Mouse (Mus musculus): ENCODE measurements at regions not wholly inside any gene's neighbourhood (a gene's known extent, or its start where the extent isn't known, plus 50 kb on each side); places are given as distances from the start of the nearest gene placed in this dataset.
A peak's percentile ranks its signal among the peaks of the same experiment; 100 is the strongest.

DNA sequence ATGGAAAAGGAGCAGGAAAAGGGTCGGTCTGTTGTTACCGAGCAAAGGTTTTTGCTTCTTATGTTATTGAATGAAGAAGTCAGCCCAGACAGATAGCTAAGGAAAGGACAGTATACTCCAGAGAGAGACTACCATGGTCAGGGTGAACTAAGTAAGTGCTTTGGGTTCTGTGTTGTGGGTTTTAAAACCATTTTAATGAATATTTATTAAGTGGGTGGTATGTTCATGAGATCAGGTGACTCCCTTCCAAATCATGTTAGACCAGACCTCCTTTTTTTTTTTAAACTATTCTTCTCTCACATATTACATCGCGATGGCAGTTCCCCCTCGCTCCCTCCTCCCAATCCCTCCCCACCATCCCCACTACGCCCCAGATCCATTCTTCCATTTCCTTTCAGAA lies 67.3 kb upstream of the Bach2 start:
- Histone ChIP-seq H3K9me3 (ENCODE audit: control insufficient read depth, low read length) (no peaks in the 10 kb centered on the region), H3K9ac (replicated peaks; ENCODE audit: low read depth, low read length) (no peak overlapping the region), H3K36me3 (ENCODE audit: control insufficient read depth, insufficient read depth, low read length) (no peaks in the 10 kb centered on the region), H3K4me1 (ENCODE audit: control insufficient read depth, insufficient read depth, low read length) (no peaks in the 10 kb centered on the region), H3K4me3 (ENCODE audit: low read depth, low read length) (no peak overlapping the region), H3K27me3 (ENCODE audit: control insufficient read depth, insufficient read depth, low read length) (no peaks in the 10 kb centered on the region), H3K4me2 (ENCODE audit: low read depth, low read length) (no peak overlapping the region), H3K27ac (ENCODE audit: low read depth, low read length) (no peak overlapping the region)
- ATAC-seq (ENCODE audit: low read depth): no peak
- WGBS: 95% methylated on average over 6 of the region's 6 CpGs

DNA sequence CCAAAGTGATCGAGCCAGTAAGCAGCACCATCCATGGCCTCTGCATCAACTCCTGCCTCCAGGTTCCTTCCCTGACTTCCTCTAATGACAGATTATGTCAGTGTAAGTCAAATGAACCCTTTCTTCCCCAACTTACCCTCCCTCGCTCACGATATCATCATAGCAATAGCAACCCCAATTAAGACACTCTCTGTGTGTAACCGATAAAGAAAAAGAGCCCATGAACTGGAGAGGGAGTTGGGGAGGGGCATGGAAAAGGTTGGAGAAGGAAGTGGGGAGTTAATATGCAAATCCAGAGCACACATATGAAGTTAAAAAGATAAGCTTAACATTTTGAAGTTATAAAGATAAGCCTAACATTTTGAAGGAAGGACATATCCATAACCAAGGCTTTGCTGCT lies 65.6 kb upstream of the Bach2 start:
- Histone ChIP-seq H3K9ac (replicated peaks; ENCODE audit: low read depth, low read length) (no peak overlapping the region), H3K4me3 (ENCODE audit: low read depth, low read length) (no peak overlapping the region), H3K9me3 (ENCODE audit: control insufficient read depth, low read length) (no peaks in the 10 kb centered on the region), H3K4me2 (ENCODE audit: low read depth, low read length) (no peak overlapping the region), H3K27me3 (ENCODE audit: control insufficient read depth, insufficient read depth, low read length) (no peaks in the 10 kb centered on the region), H3K36me3 (ENCODE audit: control insufficient read depth, insufficient read depth, low read length) (no peaks in the 10 kb centered on the region), H3K4me1 (ENCODE audit: control insufficient read depth, insufficient read depth, low read length) (no peaks in the 10 kb centered on the region), H3K27ac (ENCODE audit: low read depth, low read length) (no peak overlapping the region)
- WGBS: 90% methylated on average over 4 of the region's 4 CpGs
- no peak for ATAC-seq (ENCODE audit: low read depth)

DNA sequence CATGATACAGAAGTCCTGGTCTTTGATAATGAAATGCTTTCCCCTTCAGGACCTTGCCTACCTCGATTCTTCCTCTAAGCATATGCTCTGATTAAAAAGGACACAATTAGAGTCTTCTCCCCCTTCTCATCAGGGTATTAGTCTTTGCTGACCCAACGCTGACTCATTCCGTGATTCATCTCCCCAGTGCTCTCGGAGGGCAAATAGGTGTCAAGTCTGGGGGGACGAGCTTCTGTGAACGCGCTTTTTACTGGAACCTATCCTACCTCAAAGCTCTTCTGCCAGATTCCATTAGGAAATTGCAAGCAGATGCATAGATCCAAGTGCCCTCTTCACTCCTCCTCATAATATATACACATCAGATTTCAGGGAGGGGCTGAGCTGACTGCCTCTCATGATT lies 63.8 kb upstream of the Bach2 start:
- Histone ChIP-seq H3K27ac (ENCODE audit: low read depth, low read length) (no peak overlapping the region), H3K9me3 (ENCODE audit: control insufficient read depth, low read length) (no peaks in the 10 kb centered on the region), H3K4me3 (ENCODE audit: low read depth, low read length) (no peak overlapping the region), H3K27me3 (ENCODE audit: control insufficient read depth, insufficient read depth, low read length) (no peaks in the 10 kb centered on the region), H3K4me1 (ENCODE audit: control insufficient read depth, insufficient read depth, low read length) (no peaks in the 10 kb centered on the region), H3K9ac (replicated peaks; ENCODE audit: low read depth, low read length) (no peak overlapping the region), H3K4me2 (ENCODE audit: low read depth, low read length) (no peak overlapping the region), H3K36me3 (ENCODE audit: control insufficient read depth, insufficient read depth, low read length) (no peaks in the 10 kb centered on the region)
- 78% methylated on average over 7 of the region's 7 CpGs for WGBS
- no peak for ATAC-seq (ENCODE audit: low read depth)

DNA sequence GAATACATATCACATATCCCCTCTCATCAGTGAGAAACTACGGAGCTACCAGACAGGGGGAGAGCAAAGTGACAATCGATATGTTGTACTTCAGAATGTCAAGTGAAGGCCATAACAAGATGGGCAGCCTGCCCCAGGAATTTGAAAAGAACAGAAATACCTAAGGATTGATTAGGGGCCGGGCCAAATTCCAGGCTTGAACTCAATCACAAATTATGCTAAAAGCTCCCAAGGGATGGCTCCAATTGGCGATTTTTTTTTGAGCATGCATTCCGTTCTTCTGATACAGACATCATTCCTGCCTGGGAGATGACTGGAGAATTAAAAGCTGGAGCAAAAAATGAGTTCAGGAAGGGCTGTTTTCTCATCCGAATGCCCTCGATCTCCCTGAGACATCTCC lies 63.4 kb upstream of the Bach2 start:
- ATAC-seq (ENCODE audit: low read depth): no peak; the same call in 1 of the 2 replicates
- no peak overlapping the region for H3K27ac ChIP-seq (ENCODE audit: low read depth, low read length)

DNA sequence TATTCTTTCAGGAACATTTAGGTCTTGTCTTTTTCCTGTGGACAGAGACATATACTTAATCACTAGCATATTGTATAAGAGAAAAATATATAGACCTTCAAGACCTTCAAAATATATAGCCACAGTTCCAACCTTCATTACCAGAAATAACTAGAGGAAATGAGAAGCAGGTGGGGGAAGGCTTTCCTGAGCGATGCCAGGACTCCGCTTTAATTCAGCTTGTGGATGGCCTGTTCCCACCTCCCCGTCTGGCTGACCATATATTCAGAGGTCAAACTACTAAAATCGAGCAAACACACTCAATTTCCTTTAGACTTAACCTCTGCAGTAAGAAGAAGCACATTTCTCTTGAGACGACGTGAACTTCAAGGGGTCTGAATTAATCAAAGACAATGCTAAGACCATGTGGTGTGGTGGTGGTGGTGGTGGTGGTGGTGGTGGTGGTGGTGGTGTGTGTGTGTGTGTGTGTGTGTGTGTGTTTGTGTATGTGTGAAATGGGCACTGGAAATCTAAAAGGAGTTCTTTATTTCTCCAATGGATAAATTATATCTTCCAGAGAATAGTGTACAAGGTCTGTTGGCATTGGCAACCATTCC lies 62.7 kb upstream of the Bach2 start:
- H3K9me3 ChIP-seq (ENCODE audit: control insufficient read depth, low read length): no peaks in the 10 kb centered on the region
- no peaks in the 10 kb centered on the region for H3K27me3 ChIP-seq (ENCODE audit: control insufficient read depth, insufficient read depth, low read length)
- no peak overlapping the region for H3K27ac ChIP-seq (ENCODE audit: low read depth, low read length)
- H3K36me3 ChIP-seq (ENCODE audit: control insufficient read depth, insufficient read depth, low read length): no peaks in the 10 kb centered on the region
- H3K9ac ChIP-seq (replicated peaks; ENCODE audit: low read depth, low read length): no peak overlapping the region
- no peaks in the 10 kb centered on the region for H3K4me1 ChIP-seq (ENCODE audit: control insufficient read depth, insufficient read depth, low read length)
- no peak overlapping the region for H3K4me2 ChIP-seq (ENCODE audit: low read depth, low read length)
- no peak overlapping the region for H3K4me3 ChIP-seq (ENCODE audit: low read depth, low read length)
- WGBS: 22% methylated on average over 6 of the region's 6 CpGs
- no peak; the same call in 1 of the 2 replicates for ATAC-seq (ENCODE audit: low read depth)

More for the DNA sequence above, 63.4 kb upstream of the Bach2 start:
- WGBS: 60% methylated on average over 7 of the region's 7 CpGs
- Histone ChIP-seq H3K9ac (replicated peaks; ENCODE audit: low read depth, low read length) (no peak overlapping the region), H3K4me1 (ENCODE audit: control insufficient read depth, insufficient read depth, low read length) (no peaks in the 10 kb centered on the region), H3K4me2 (ENCODE audit: low read depth, low read length) (no peak overlapping the region), H3K9me3 (ENCODE audit: control insufficient read depth, low read length) (no peaks in the 10 kb centered on the region), H3K27me3 (ENCODE audit: control insufficient read depth, insufficient read depth, low read length) (no peaks in the 10 kb centered on the region), H3K4me3 (ENCODE audit: low read depth, low read length) (no peak overlapping the region), H3K36me3 (ENCODE audit: control insufficient read depth, insufficient read depth, low read length) (no peaks in the 10 kb centered on the region)

DNA sequence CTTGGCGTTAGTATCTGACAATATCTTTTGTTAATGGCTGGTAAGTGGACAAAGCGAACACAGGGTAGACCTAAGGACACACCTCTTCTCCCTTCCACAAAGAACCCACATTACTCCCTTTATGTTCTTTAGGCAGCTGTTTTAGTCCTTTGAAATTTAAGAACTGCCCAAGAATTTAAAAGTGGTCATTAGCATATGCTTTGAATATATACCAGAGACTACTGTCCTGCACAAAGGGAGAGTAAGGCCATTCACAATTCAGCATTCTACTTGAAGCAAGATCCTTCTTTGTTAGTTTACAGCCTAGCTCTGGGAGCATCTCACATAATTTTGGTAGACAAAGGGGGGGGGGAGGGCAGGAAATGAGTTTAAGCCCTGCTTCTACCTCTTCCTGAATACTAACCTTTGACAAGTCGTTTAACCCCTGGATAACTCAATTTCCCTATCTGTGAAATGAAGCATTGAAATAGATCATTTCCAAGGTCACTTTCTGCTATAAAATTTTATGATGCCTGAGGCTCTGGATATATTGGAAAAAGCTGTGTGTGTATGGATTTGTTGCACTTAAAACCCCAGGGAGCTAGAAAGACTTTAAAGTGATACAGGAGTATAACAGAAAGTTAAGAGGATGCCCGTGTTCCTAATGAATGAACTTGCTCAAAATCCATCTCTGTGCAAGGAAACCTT lies 62.0 kb upstream of the Bach2 start:
- no peaks in the 10 kb centered on the region for H3K27me3 ChIP-seq (ENCODE audit: control insufficient read depth, insufficient read depth, low read length)
- H3K36me3 ChIP-seq (ENCODE audit: control insufficient read depth, insufficient read depth, low read length): no peaks in the 10 kb centered on the region
- WGBS: 12% methylated on average over 4 of the region's 4 CpGs
- ATAC-seq (ENCODE audit: low read depth): peak; percentile 71
- H3K4me1 ChIP-seq (ENCODE audit: control insufficient read depth, insufficient read depth, low read length): no peaks in the 10 kb centered on the region
- no peak overlapping the region for H3K4me3 ChIP-seq (ENCODE audit: low read depth, low read length)
- no peak overlapping the region for H3K27ac ChIP-seq (ENCODE audit: low read depth, low read length)
- H3K9ac ChIP-seq (replicated peaks; ENCODE audit: low read depth, low read length): no peak overlapping the region
- no peak overlapping the region for H3K4me2 ChIP-seq (ENCODE audit: low read depth, low read length)
- H3K9me3 ChIP-seq (ENCODE audit: control insufficient read depth, low read length): no peaks in the 10 kb centered on the region

DNA sequence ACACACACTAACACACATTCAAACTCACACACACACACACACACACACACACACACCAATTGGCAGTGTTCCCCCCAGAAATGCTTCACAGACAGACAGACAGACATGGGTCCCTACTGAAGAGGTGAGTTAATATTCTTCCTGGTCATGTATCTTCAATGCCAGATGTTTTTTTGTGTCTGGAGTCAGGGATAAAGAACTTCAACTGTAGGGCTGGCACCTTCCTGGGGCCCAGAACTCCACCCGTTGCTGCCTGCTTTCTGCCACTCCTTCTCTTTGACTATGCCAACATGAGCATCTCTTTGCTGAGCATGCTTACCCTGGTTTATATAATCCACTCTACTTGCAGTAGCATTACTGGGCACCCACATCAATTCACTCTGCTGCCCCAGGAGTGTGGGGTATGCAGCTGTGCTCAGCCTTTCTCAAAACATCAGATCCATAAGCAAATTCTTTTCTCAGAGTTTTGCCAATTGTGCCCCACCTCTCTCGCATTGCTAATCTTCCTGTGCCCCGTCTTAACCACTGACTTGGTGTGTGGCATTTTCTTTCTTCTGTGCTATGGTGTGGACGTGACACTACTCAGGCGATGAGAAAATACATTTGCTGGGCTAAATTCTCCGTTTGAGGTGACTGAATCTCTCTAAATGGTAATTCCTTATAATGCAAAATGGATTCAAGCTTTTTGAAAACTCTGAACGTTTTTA lies 60.5 kb upstream of the Bach2 start:
- H3K36me3 ChIP-seq (ENCODE audit: control insufficient read depth, insufficient read depth, low read length): no peaks in the 10 kb centered on the region
- 83% methylated on average over 7 of the region's 7 CpGs for WGBS
- H3K4me2 ChIP-seq (ENCODE audit: low read depth, low read length): no peak overlapping the region
- no peaks in the 10 kb centered on the region for H3K27me3 ChIP-seq (ENCODE audit: control insufficient read depth, insufficient read depth, low read length)
- no peak for ATAC-seq (ENCODE audit: low read depth)
- no peaks in the 10 kb centered on the region for H3K9me3 ChIP-seq (ENCODE audit: control insufficient read depth, low read length)
- H3K4me3 ChIP-seq (ENCODE audit: low read depth, low read length): no peak overlapping the region
- no peak overlapping the region for H3K9ac ChIP-seq (replicated peaks; ENCODE audit: low read depth, low read length)
- no peaks in the 10 kb centered on the region for H3K4me1 ChIP-seq (ENCODE audit: control insufficient read depth, insufficient read depth, low read length)
- no peak overlapping the region for H3K27ac ChIP-seq (ENCODE audit: low read depth, low read length)

DNA sequence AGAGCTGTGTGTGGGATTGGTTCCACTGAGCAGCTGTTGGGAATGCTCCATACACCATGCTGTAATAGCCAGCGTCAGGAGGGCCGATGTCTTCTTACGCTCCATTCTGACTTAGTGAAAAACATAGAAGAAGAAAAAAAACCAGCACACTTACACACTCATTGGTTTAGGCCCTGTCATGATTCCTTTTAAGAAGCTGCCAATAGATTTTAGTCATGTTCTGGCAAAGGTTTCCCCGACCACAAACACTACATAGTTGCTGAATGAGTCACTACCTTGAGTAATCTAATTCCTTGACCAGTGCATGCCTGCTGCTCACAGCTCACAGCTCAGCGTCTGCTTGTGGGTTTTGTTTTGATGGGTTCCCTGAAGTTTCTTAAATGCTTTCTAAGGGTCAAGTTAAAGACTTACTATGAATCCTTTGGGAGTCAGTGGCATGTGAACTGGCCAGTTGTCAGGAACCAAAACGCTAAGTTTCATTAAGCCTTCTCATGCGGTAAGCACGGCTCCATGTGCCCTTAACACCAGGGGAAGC lies 58.8 kb upstream of the Bach2 start:
- ATAC-seq (ENCODE audit: low read depth): peak; percentile 45; the same call in 1 of the 2 replicates
- no peak overlapping the region for H3K9ac ChIP-seq (replicated peaks; ENCODE audit: low read depth, low read length)
- H3K27me3 ChIP-seq (ENCODE audit: control insufficient read depth, insufficient read depth, low read length): no peaks in the 10 kb centered on the region
- H3K36me3 ChIP-seq (ENCODE audit: control insufficient read depth, insufficient read depth, low read length): no peaks in the 10 kb centered on the region
- no peak overlapping the region for H3K27ac ChIP-seq (ENCODE audit: low read depth, low read length)
- no peaks in the 10 kb centered on the region for H3K9me3 ChIP-seq (ENCODE audit: control insufficient read depth, low read length)
- WGBS: 65% methylated on average over 8 of the region's 8 CpGs
- H3K4me2 ChIP-seq (ENCODE audit: low read depth, low read length): no peak overlapping the region
- H3K4me1 ChIP-seq (ENCODE audit: control insufficient read depth, insufficient read depth, low read length): no peaks in the 10 kb centered on the region
- no peak overlapping the region for H3K4me3 ChIP-seq (ENCODE audit: low read depth, low read length)

DNA sequence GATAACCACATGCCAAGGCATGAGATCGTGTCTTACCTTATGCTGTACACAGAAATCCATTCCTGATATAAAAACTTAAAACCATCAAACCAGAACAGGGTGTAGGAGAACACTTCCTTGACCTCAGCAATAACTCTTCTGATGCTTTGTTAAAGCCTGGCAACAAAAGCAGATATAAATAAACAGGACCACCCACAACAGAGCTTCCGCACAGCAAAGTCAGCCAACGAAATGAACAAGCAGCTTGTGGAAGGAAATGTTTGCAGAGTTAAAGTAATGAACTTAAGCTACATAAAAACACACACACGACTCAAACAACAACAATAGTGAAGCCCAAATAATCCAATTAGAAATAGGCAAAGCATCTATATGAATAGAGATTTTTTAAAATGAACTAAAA lies 54.8 kb upstream of the Bach2 start:
- H3K9me3 ChIP-seq (ENCODE audit: control insufficient read depth, low read length): no peaks in the 10 kb centered on the region
- no peak overlapping the region for H3K9ac ChIP-seq (replicated peaks; ENCODE audit: low read depth, low read length)
- no peaks in the 10 kb centered on the region for H3K36me3 ChIP-seq (ENCODE audit: control insufficient read depth, insufficient read depth, low read length)
- no peaks in the 10 kb centered on the region for H3K27me3 ChIP-seq (ENCODE audit: control insufficient read depth, insufficient read depth, low read length)
- WGBS: 75% methylated on average over 4 of the region's 4 CpGs
- ATAC-seq (ENCODE audit: low read depth): no peak
- no peak overlapping the region for H3K4me2 ChIP-seq (ENCODE audit: low read depth, low read length)
- H3K4me1 ChIP-seq (ENCODE audit: control insufficient read depth, insufficient read depth, low read length): no peaks in the 10 kb centered on the region
- H3K4me3 ChIP-seq (ENCODE audit: low read depth, low read length): no peak overlapping the region
- no peak overlapping the region for H3K27ac ChIP-seq (ENCODE audit: low read depth, low read length)

Data from neural tube, embryonic 14.5 days (tissue).